Mouse (Mus musculus): ENCODE measurements around the gene Tm9sf4. TPM values are rescaled to one million over a fixed set of nuclear protein-coding genes. Genes with fewer than 3 reads are reported as not detected.

The Tm9sf4 gene
- polyA plus RNA-seq (2012; rRNA removed): 32.9 and 40.1 TPM in 2 replicates

GRCm38 (mm10) chr2:153160844-153161683, at the start of gene Tm9sf4:
TSS of gene Tm9sf4 (plus strand) at chr2:153161303.
- peak; percentile 90 for DNase-seq (ENCODE audit: low spot score)

- peak; percentile 3 for DNase-seq (ENCODE audit: low spot score)
Observed at GRCm38 (mm10) chr2:153115679-153116081, 45.4 kb upstream of the Tm9sf4 start.

GRCm38 (mm10) chr2:153117051-153117486, 44.0 kb upstream of the Tm9sf4 start:
- DNase-seq (ENCODE audit: low spot score): peak; percentile 11

DNA sequence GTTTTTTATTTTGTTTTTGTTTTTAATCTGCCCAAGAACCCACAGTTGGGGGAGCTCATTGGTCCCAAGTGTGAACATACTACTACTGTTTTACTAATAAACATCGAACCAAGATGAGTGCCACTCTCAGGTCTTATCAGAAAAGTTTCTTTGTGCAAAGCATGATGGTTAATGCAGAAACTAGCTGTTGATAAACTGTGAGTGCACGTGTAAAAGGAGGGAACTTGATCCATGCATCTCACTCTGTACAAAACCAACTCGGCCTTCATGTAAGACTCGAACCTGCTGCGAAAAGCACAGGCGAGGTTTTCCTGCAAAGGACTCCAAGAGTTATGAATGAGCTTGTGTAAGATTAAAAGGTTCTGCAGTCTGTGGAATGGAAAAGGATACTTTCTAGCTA, 41.6 kb upstream of the Tm9sf4 start:
- DNase-seq (ENCODE audit: low spot score): no peak

DNA sequence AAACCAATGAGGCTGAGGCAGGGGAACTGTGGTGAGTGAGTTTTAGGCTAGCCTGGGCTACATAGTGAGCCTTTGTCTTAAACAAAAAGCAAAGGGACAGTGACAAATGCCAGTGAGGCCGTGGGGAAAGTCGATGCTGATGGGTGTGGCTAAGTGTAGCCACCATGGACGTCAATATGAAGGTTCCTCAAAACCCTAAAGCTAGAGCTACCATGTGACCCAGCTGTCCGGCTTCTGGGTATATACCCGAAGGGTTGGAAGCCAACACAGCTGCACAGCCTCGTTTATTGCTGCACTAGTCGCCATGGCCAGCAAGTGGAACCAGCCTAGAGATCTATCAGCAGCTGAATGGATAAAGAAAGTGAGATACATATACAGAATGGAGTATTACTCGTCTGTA, 41.0 kb upstream of the Tm9sf4 start:
- no peak for DNase-seq (ENCODE audit: low spot score)

DNA sequence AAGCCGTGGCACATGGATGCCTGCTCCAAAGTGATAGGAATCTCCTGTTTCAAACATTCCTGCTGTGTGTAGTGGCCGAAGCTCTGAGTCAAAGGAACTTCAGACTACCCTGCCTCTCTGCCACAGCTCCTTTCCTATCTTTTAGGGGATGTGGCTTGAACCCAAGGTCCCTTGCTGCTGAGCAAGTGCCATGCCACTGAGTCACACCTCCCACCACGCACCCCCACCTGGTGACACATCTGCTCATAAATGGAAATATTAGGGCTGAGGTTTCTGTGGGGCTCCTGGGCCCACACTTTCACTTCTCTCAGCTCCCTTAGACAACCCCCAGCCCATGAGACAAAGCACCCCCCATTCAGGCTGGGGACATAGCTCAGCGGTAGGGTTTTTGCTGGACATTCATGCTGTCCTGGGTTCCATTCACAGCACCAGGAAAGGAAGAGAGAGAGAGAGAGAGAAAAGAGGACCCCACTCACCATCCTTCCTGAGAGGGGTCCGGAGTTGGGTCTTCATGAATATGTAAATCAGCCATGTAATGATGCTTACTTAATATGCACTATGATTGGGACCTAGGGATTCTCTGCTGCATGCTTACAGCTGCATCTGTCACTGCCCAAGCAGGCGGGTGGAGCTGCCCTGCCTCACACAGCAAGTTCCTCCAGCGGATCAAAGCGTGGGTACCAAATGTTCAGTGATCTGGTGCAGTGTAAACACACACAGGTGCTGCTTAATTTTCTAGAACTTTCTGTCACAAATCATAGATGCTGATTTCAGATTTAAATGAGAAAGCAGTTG, 39.1 kb upstream of the Tm9sf4 start:
- DNase-seq (ENCODE audit: low spot score): no peak

- DNase-seq (ENCODE audit: low spot score): no peak
Observed at GRCm38 (mm10) chr2:153122701-153123100, 38.4 kb upstream of the Tm9sf4 start.

- DNase-seq (ENCODE audit: low spot score): no peak
Observed at GRCm38 (mm10) chr2:153125875-153126274, 35.2 kb upstream of the Tm9sf4 start.

GRCm38 (mm10) chr2:153131019-153131418, 30.1 kb upstream of the Tm9sf4 start:
- DNase-seq (ENCODE audit: low spot score): no peak

- DNase-seq (ENCODE audit: low spot score): no peak
Observed at GRCm38 (mm10) chr2:153134237-153134636, 26.9 kb upstream of the Tm9sf4 start.

GRCm38 (mm10) chr2:153136211-153136610, 24.9 kb upstream of the Tm9sf4 start:
- DNase-seq (ENCODE audit: low spot score): no peak

- no peak for DNase-seq (ENCODE audit: low spot score)
Observed at GRCm38 (mm10) chr2:153139158-153139557, 21.9 kb upstream of the Tm9sf4 start.

- no peak for DNase-seq (ENCODE audit: low spot score)
Observed at GRCm38 (mm10) chr2:153139996-153140613, 21.0 kb upstream of the Tm9sf4 start.

DNA sequence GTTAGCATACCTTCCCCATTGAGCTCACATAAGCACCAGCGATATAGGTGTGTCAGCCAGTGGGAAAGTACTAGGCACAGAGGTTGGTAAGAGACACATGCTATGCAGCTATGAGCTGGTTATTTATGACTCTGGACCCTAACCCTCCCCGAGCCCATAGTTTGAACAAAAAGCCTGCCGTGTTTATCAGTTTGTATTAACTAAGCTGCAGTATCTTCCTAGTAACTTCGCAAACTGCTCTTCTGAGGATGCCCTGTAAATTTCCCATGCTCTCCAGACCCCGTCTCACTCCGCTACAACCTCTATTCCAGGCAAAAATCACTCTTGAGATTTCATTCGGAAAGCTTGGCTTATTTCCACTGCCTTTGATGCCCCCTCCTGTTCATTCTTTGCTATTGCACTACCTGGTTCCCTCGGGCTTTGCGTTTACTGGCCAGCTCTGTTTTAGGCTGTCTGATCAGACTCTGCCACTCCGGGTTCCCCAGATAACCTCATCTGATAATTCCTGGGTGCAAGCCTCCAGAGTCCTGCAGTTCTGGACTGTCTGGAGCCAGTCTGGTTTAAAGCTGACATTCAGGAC, 18.4 kb upstream of the Tm9sf4 start:
- no peak for DNase-seq (ENCODE audit: low spot score)

DNA sequence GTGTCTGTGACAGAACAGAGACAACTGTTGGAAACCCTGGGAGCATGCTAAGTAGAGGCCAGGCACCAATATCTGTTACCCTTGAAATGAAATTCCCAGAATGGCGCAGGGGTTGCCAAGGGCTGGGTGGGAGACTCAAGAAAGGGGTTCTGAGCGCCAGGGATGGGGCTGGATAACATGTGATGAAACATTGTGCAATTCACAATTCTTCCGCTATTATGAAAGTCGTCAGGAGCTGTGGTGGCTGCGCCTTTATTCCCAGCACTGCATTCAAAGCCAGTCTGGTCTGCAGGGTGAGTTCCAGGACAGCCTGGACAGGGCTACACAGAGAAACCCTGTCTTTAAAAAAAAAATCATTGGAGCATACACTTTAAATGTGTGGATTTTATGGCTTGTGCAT, 15.8 kb upstream of the Tm9sf4 start:
- no peak for DNase-seq (ENCODE audit: low spot score)

DNA sequence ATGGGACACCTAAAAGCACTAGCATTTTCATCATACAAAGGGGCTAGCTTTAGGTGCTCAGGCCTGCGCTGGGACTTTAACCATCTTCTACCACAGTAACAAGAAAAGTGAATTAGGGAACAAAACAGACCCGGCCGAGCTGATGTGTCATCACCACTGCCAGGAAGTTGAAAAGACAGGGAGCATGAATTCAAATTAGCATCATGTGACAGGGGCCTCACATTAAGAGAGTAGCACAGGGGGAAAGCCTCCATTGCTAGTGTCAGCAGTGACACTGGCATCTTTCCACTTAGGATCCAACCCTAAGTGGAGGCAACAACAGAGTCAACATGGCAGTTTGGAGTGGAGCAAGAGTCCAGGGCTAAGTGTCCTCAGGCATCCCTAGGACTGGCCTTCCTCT, 13.9 kb upstream of the Tm9sf4 start:
- no peak for DNase-seq (ENCODE audit: low spot score)

- DNase-seq (ENCODE audit: low spot score): peak; percentile 38
Observed at GRCm38 (mm10) chr2:153147715-153148114, 13.4 kb upstream of the Tm9sf4 start.

DNA sequence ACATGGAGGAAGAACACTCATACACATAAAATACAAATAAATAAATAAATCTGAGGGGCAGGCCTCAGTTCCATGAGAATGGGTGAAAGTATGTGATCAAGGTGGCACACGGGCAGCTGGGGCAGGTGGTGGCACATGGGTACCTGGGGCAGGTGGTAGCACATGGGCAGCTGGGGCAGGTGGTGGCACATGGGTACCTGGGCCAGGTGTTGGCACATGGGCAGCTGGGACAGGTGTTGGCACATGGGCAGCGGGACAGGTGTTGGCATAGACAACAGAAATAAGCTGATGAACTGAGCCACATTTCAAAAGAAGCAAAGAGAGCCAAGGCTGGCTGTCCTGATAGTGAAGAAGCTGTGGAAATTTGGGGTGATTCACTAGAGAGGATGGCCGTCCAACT, 11.4 kb upstream of the Tm9sf4 start:
- DNase-seq (ENCODE audit: low spot score): no peak

DNA sequence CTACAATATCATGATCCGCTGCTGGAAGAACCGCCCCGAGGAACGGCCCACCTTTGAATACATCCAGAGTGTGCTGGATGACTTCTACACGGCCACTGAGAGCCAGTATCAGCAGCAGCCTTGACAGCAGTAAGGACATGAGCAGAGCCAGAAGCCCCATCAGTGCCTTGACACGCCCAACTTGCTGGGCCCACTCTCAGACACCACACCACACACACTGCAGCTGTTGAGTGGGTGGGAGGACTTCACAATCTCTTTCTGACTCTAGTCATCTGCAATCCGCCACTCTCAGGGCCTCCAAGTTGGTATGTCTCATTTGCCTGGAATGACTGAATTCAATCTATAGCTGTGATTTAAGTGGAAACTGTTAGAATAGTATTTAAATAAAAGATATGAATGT, 10.1 kb upstream of the Tm9sf4 start:
- DNase-seq (ENCODE audit: low spot score): no peak

GRCm38 (mm10) chr2:153151926-153152665, 9.0 kb upstream of the Tm9sf4 start:
- DNase-seq (ENCODE audit: low spot score): no peak

GRCm38 (mm10) chr2:153153033-153153450, 8.1 kb upstream of the Tm9sf4 start:
- no peak for DNase-seq (ENCODE audit: low spot score)

Measured in urinary bladder, adult 2 months (tissue).